In genomic region chr11:18598349-18598748, GRCm38 (mm10) we compare ENCODE assay signal across 18 mouse cellular contexts.
"Had no signal": no experiment of that assay in that cellular context is flagged by ENCODE, and none has a peak within 500 bp of the region (broad histone marks: within the 10 kb centered on the region; RNA-seq: fewer than 3 reads in every experiment).

No protein-coding gene starts in this region.

- H3K4me2 ChIP-seq: lung, embryonic 15.5 days; midbrain, embryonic 13.5 days; midbrain, embryonic 15.5 days; neural tube, embryonic 13.5 days; neural tube, embryonic 15.5 days had no signal

- H3K9ac ChIP-seq: lung, embryonic 15.5 days; midbrain, embryonic 13.5 days; midbrain, embryonic 15.5 days; neural tube, embryonic 13.5 days; neural tube, embryonic 15.5 days had no signal

- H3K4me3 ChIP-seq: lung, embryonic 15.5 days; midbrain, embryonic 10.5 days; midbrain, embryonic 13.5 days; midbrain, embryonic 15.5 days; myocyte; neural tube, embryonic 13.5 days; neural tube, embryonic 15.5 days had no signal

- DNase-seq: lung, adult 18-20 months; lung, postnatal 4 days; retina, postnatal 1 day; right cerebral cortex, adult 18-20 months; right cerebral cortex, postnatal 25 days; right cerebral cortex, postnatal 4 days; spleen, adult 18-20 months; thymus, adult 18-20 months; thymus, postnatal 14 days; thymus, postnatal 36 days had no signal

- H3K27ac ChIP-seq: lung, embryonic 15.5 days; midbrain, embryonic 10.5 days; midbrain, embryonic 13.5 days; midbrain, embryonic 15.5 days; neural tube, embryonic 13.5 days; neural tube, embryonic 15.5 days had no signal

- H3K4me1 ChIP-seq: midbrain, embryonic 10.5 days; midbrain, embryonic 13.5 days; midbrain, embryonic 15.5 days; neural tube, embryonic 15.5 days had no signal

- H3K9me3 ChIP-seq: lung, embryonic 15.5 days; midbrain, embryonic 10.5 days; midbrain, embryonic 13.5 days; midbrain, embryonic 15.5 days; neural tube, embryonic 13.5 days; neural tube, embryonic 15.5 days had no signal

- H3K36me3 ChIP-seq: lung, embryonic 15.5 days; midbrain, embryonic 10.5 days; midbrain, embryonic 13.5 days; midbrain, embryonic 15.5 days; neural tube, embryonic 13.5 days; neural tube, embryonic 15.5 days had no signal

- H3K27me3 ChIP-seq: lung, embryonic 15.5 days; midbrain, embryonic 13.5 days; midbrain, embryonic 15.5 days; neural tube, embryonic 13.5 days; neural tube, embryonic 15.5 days had no signal

- ATAC-seq: lung, postnatal 0 days; midbrain, embryonic 13.5 days; midbrain, embryonic 15.5 days had no signal
